Mouse (Mus musculus) heart, embryonic 15.5 days (tissue): ENCODE measurements around the gene Vezt. TPM values are rescaled to one million over a fixed set of nuclear protein-coding genes. Genes with fewer than 3 reads are reported as not detected.

ENCODE experiments used
- ATAC-seq: fragments of 200-750 bp; cut with Nextera tagmentation; replicated peaks from 2 replicates; pipeline ENCODE4 v1.8.0; 2017; ENCODE audit warnings: low read depth, moderate TSS enrichment; ENCODE audit not compliant: insufficient number of reproducible peaks, insufficient read depth, low FRiP score
- H3K27ac ChIP-seq: fragments of 300-500 bp; sonication (generic); 2 replicates; pipeline ENCODE4 v1.5.1; 2015; ENCODE audit warnings: mild to moderate bottlenecking, inconsistent platforms
- H3K27me3 ChIP-seq: fragments of 300-500 bp; sonication (generic); 2 replicates; pipeline ENCODE4 v1.6.1; 2015; ENCODE audit warnings: inconsistent platforms
- H3K36me3 ChIP-seq: fragments of 300-500 bp; sonication (generic); 2 replicates; pipeline ENCODE4 v1.6.1; 2015; ENCODE audit warnings: mild to moderate bottlenecking, inconsistent platforms
- H3K4me1 ChIP-seq: fragments of 300-500 bp; sonication (generic); replicated peaks from 2 replicates; pipeline ENCODE4 v1.6.1; 2015; ENCODE audit warnings: inconsistent platforms
- H3K4me2 ChIP-seq: fragments of 300-500 bp; sonication (generic); 2 replicates; pipeline ENCODE4 v1.6.1; 2015; ENCODE audit warnings: inconsistent platforms, mild to moderate bottlenecking, moderate library complexity
- H3K4me3 ChIP-seq: fragments of 300-500 bp; sonication (generic); 2 replicates; pipeline ENCODE4 v1.5.1; 2015; ENCODE audit warnings: mild to moderate bottlenecking, inconsistent platforms
- H3K9ac ChIP-seq: fragments of 300-500 bp; sonication (generic); 2 replicates; pipeline ENCODE4 v1.6.1; 2015; ENCODE audit warnings: mild to moderate bottlenecking, inconsistent platforms
- H3K9me3 ChIP-seq: fragments of 300-500 bp; sonication (generic); replicated peaks from 2 replicates; pipeline ENCODE4 v1.6.1; 2016; ENCODE audit warnings: inconsistent platforms
- WGBS: fragments of 180-500 bp; shearing (Covaris S2); methylation state at CpG from one replicate; pipeline ENCODE4 v1.1.7; 2015; ENCODE audit warnings: mixed read lengths; 5-methylcytosine and 5-hydroxymethylcytosine counted together
- polyA plus RNA-seq: library from polyadenylated mRNA; unstranded; fragments of >200 nt; fragmentation: Nextera tagmentation; extraction: Ambion mirVana; gene quantifications from 2 replicates; pipeline ENCODE4 v1.2.1, GENCODE M21; 2015

Gene Vezt
- polyA plus RNA-seq, 1 experiment from 2014 or later, result 23.6 TPM

- 63% methylated on average over 5 of the region's 5 CpGs for WGBS
Measured at GRCm38 (mm10) chr10:93911326-93911725, 124.3 kb downstream of the Vezt start.

GRCm38 (mm10) chr10:93909811-93910446 lies 125.7 kb downstream of the Vezt start:
- H3K36me3 ChIP-seq, result no peaks in the 10 kb centered on the region
- ATAC-seq, result no peak
- WGBS, result 79% methylated on average over 5 of the region's 5 CpGs
- H3K4me2 ChIP-seq, result no peak overlapping the region
- no peak overlapping the region for H3K4me3 ChIP-seq
- H3K27ac ChIP-seq, result no peak overlapping the region
- no peaks in the 10 kb centered on the region for H3K9me3 ChIP-seq
- no peaks in the 10 kb centered on the region for H3K4me1 ChIP-seq
- no peaks in the 10 kb centered on the region for H3K27me3 ChIP-seq
- no peak overlapping the region for H3K9ac ChIP-seq

More at GRCm38 (mm10) chr10:93911326-93911725, 124.3 kb downstream of the Vezt start:
- Histone ChIP-seq H3K9ac (no peak overlapping the region), H3K4me3 (no peak overlapping the region), H3K27me3 (no peaks in the 10 kb centered on the region), H3K4me2 (no peak overlapping the region), H3K27ac (no peak overlapping the region), H3K4me1 (peaks cover 4% of the 10 kb centered on the region; the same call in 1 of the 2 replicates), H3K9me3 (no peaks in the 10 kb centered on the region), H3K36me3 (no peaks in the 10 kb centered on the region)
- no peak for ATAC-seq

GRCm38 (mm10) chr10:93909015-93909414 lies 126.6 kb downstream of the Vezt start:
- H3K4me2 ChIP-seq, result no peak overlapping the region
- no peak overlapping the region for H3K4me3 ChIP-seq
- no peaks in the 10 kb centered on the region for H3K27me3 ChIP-seq
- no peaks in the 10 kb centered on the region for H3K9me3 ChIP-seq
- no peak for ATAC-seq
- WGBS, result 92% methylated on average over 1 of the region's 1 CpGs
- no peak overlapping the region for H3K27ac ChIP-seq
- no peaks in the 10 kb centered on the region for H3K36me3 ChIP-seq
- no peaks in the 10 kb centered on the region for H3K4me1 ChIP-seq
- H3K9ac ChIP-seq, result no peak overlapping the region

GRCm38 (mm10) chr10:93908540-93908939 lies 127.1 kb downstream of the Vezt start:
- H3K4me2 ChIP-seq, result no peak overlapping the region
- H3K27ac ChIP-seq, result no peak overlapping the region
- no peak overlapping the region for H3K4me3 ChIP-seq
- no peaks in the 10 kb centered on the region for H3K27me3 ChIP-seq
- ATAC-seq, result no peak
- H3K4me1 ChIP-seq, result no peaks in the 10 kb centered on the region
- no peaks in the 10 kb centered on the region for H3K9me3 ChIP-seq
- no peak overlapping the region for H3K9ac ChIP-seq
- 86% methylated on average over 7 of the region's 7 CpGs for WGBS
- no peaks in the 10 kb centered on the region for H3K36me3 ChIP-seq

- no peaks in the 10 kb centered on the region for H3K9me3 ChIP-seq
- no peaks in the 10 kb centered on the region for H3K4me1 ChIP-seq
- H3K27me3 ChIP-seq, result no peaks in the 10 kb centered on the region
- H3K4me3 ChIP-seq, result no peak overlapping the region
- no peak for ATAC-seq
- no peak overlapping the region for H3K27ac ChIP-seq
- H3K4me2 ChIP-seq, result no peak overlapping the region
- 54% methylated on average over 10 of the region's 10 CpGs for WGBS
- no peak overlapping the region for H3K9ac ChIP-seq
- no peaks in the 10 kb centered on the region for H3K36me3 ChIP-seq
Measured at GRCm38 (mm10) chr10:93907376-93907775, 128.2 kb downstream of the Vezt start.

GRCm38 (mm10) chr10:93899907-93900306 lies 135.7 kb downstream of the Vezt start:
- H3K4me2 ChIP-seq, result no peak overlapping the region
- no peak overlapping the region for H3K4me3 ChIP-seq
- no peaks in the 10 kb centered on the region for H3K27me3 ChIP-seq
- H3K36me3 ChIP-seq, result no peaks in the 10 kb centered on the region
- WGBS, result 65% methylated on average over 11 of the region's 11 CpGs
- H3K4me1 ChIP-seq, result no peaks in the 10 kb centered on the region
- no peak overlapping the region for H3K9ac ChIP-seq
- no peak for ATAC-seq
- no peaks in the 10 kb centered on the region for H3K9me3 ChIP-seq
- no peak overlapping the region for H3K27ac ChIP-seq

GRCm38 (mm10) chr10:93899303-93899702 lies 136.3 kb downstream of the Vezt start:
- no peak overlapping the region for H3K4me3 ChIP-seq
- H3K27me3 ChIP-seq, result no peaks in the 10 kb centered on the region
- no peak overlapping the region for H3K4me2 ChIP-seq
- no peak for ATAC-seq
- H3K36me3 ChIP-seq, result no peaks in the 10 kb centered on the region
- H3K9ac ChIP-seq, result no peak overlapping the region
- no peaks in the 10 kb centered on the region for H3K9me3 ChIP-seq
- no peaks in the 10 kb centered on the region for H3K4me1 ChIP-seq
- no peak overlapping the region for H3K27ac ChIP-seq
- WGBS, result 59% methylated on average over 2 of the region's 2 CpGs

- WGBS, result 64% methylated on average over 7 of the region's 7 CpGs
- no peaks in the 10 kb centered on the region for H3K9me3 ChIP-seq
- H3K27me3 ChIP-seq, result no peaks in the 10 kb centered on the region
- no peak within 1 kb of the TSS for H3K9ac ChIP-seq
- no peak within 1 kb of the TSS for H3K4me3 ChIP-seq
- H3K27ac ChIP-seq, result no peak within 1 kb of the TSS
- no peaks in the 10 kb centered on the region for H3K4me1 ChIP-seq
- no peaks in the 10 kb centered on the region for H3K36me3 ChIP-seq
- no peak within 1 kb of the TSS for H3K4me2 ChIP-seq
- no peak for ATAC-seq
Measured at GRCm38 (mm10) chr10:93897043-93897646, 138.5 kb downstream of the Vezt start, which contains the start of gene Metap2. TSS of gene Metap2 (minus strand) at chr10:93897093.

- no peaks in the 10 kb centered on the region for H3K36me3 ChIP-seq
- no peak for ATAC-seq
- H3K4me1 ChIP-seq, result peaks cover 11% of the 10 kb centered on the region
- no peaks in the 10 kb centered on the region for H3K9me3 ChIP-seq
- no peak overlapping the region for H3K4me2 ChIP-seq
- no peak overlapping the region for H3K9ac ChIP-seq
- no peaks in the 10 kb centered on the region for H3K27me3 ChIP-seq
- no peak overlapping the region for H3K4me3 ChIP-seq
- no peak overlapping the region for H3K27ac ChIP-seq
- 82% methylated on average over 4 of the region's 4 CpGs for WGBS
Measured at GRCm38 (mm10) chr10:93892551-93892950, 143.1 kb downstream of the Vezt start.

- Histone ChIP-seq H3K4me2 (no peak overlapping the region), H3K27me3 (no peaks in the 10 kb centered on the region), H3K4me1 (peaks cover 11% of the 10 kb centered on the region), H3K36me3 (peaks cover 4% of the 10 kb centered on the region), H3K9me3 (no peaks in the 10 kb centered on the region), H3K27ac (no peak overlapping the region), H3K9ac (no peak overlapping the region), H3K4me3 (no peak overlapping the region)
- 94% methylated on average over 1 of the region's 1 CpGs for WGBS
- ATAC-seq, result no peak
Measured at GRCm38 (mm10) chr10:93891031-93891430, 144.6 kb downstream of the Vezt start.

- no peaks in the 10 kb centered on the region for H3K9me3 ChIP-seq
- H3K4me3 ChIP-seq, result peak overlapping the region; percentile 99
- peaks cover 11% of the 10 kb centered on the region for H3K4me1 ChIP-seq
- H3K9ac ChIP-seq, result no peak overlapping the region
- peak overlapping the region; percentile 78; the same call in 1 of the 2 replicates for H3K4me2 ChIP-seq
- WGBS, result 73% methylated on average over 4 of the region's 4 CpGs
- ATAC-seq, result no peak
- no peaks in the 10 kb centered on the region for H3K27me3 ChIP-seq
- H3K27ac ChIP-seq, result no peak overlapping the region
- peaks cover 7% of the 10 kb centered on the region for H3K36me3 ChIP-seq
Measured at GRCm38 (mm10) chr10:93890565-93890964, 145.1 kb downstream of the Vezt start.

- Histone ChIP-seq H3K4me1 (peaks cover 11% of the 10 kb centered on the region), H3K36me3 (peaks cover 13% of the 10 kb centered on the region), H3K4me3 (peak overlapping the region; percentile 99), H3K4me2 (peak overlapping the region; percentile 78), H3K27me3 (no peaks in the 10 kb centered on the region), H3K27ac (peak overlapping the region; percentile 90), H3K9me3 (no peaks in the 10 kb centered on the region), H3K9ac (peak overlapping the region; percentile 91)
- 1% methylated on average over 22 of the region's 22 CpGs for WGBS
- ATAC-seq, result no peak
Measured at GRCm38 (mm10) chr10:93889976-93890375, 145.6 kb downstream of the Vezt start.
